Mouse (Mus musculus): ENCODE data around the gene Siah3. TPM values are rescaled to one million over a fixed set of nuclear protein-coding genes. Genes with fewer than 3 reads are reported as not detected.

Gene Siah3
- total and polyA plus RNA-seq, 3 experiments: 0.04 to 0.29 TPM; not detected in 1

DNA sequence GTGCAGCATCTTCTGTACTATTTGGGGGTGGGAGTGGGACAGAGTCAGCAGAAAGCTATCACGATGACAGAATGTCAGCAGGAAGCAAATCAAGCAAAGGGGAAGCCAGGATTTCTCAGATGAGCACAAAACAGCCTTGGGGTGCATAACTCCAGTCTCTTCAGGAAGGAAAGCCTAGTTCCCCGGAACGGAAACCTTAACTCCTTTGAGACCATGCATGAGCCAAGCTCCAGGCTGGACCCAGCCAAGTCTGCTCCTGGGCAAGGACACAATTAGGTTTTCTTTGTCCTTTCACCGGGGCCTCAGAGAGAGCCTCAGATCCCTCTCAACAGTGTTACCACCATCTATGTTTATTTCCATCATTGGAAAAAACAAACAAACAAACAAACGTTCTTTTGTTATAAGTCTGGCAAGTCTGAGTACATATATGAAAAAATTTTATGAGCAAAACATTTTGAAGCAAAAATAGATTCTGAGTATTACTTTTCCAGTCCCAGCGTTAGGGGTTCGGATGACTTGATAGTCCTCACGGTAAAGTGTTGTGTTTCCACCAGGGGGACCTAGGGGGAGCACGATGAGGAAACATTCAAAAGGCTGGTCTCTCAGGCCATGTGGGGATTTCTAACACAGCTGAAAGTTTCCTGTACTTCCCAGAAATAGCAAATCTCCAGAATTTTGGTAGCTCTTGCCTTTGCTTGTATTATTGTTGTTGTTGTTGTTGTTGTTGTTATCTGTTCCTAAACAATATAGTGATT lies 106.0 kb downstream of the Siah3 start:
- peak; percentile 12 for DNase-seq (ENCODE audit: low read depth, low spot score)
- TF ChIP-seq NRF1 (IDR thresholded peaks at IDR 0.05; ENCODE audit: insufficient read depth, low read depth, low read length, poor library complexity, severe bottlenecking) (no peak), CHD1 (IDR thresholded peaks at IDR 0.05; ENCODE audit: low read depth, low read length) (no peak), BHLHE40 (IDR thresholded peaks at IDR 0.05; ENCODE audit: borderline replicate concordance, low read depth, low read length) (no peak), CTCF (IDR thresholded peaks at IDR 0.05 in 2 of 3, conservative IDR thresholded peaks at IDR 0.05 in 1 of 3; ENCODE audit: control insufficient read depth in 1 of 3, insufficient read depth in 1 of 3, low read depth in 2 of 3, low read length in 3 of 3, poor library complexity in 1 of 3, severe bottlenecking in 1 of 3) (peak in 1 of 3 experiments; percentile 34; a peak in 2 of 6 replicates), SMC3 (IDR thresholded peaks at IDR 0.05; ENCODE audit: low read depth, low read length) (peak; percentile 38), CHD2 (IDR thresholded peaks at IDR 0.05; ENCODE audit: low read length) (no peak), EP300 (IDR thresholded peaks at IDR 0.05; ENCODE audit: low read depth in 1 of 2, low read length in 2 of 2) (no peak)
- Histone ChIP-seq H3K36me3 (ENCODE audit: control insufficient read depth in 1 of 2, insufficient read depth in 2 of 2, low read length in 2 of 2) (no peaks in the 10 kb centered on the region), H3K27ac (ENCODE audit: control insufficient read depth, low read depth, low read length) (no peak overlapping the region), H3K4me1 (ENCODE audit: control insufficient read depth in 1 of 2, insufficient read depth in 2 of 2, low read length in 2 of 2) (peaks cover 0 to 2% of the 10 kb centered on the region in 2 experiments; a peak in 1 of 4 replicates), H3K27me3 (ENCODE audit: control insufficient read depth in 1 of 2, insufficient read depth in 2 of 2, low read length in 2 of 2) (no peaks in the 10 kb centered on the region; a peak in 2 of 4 replicates), H3K4me3 (ENCODE audit: control insufficient read depth in 1 of 2, insufficient read depth in 1 of 2, low read depth in 2 of 2, low read length in 2 of 2) (no peak overlapping the region), H3K79me2 (ENCODE audit: control insufficient read depth, insufficient read depth, low read length, poor library complexity) (no peaks in the 10 kb centered on the region), H3K9ac (ENCODE audit: control insufficient read depth, low read depth, low read length, poor library complexity, severe bottlenecking) (no peak overlapping the region), H3K9me3 (replicated peaks; ENCODE audit: insufficient read depth, low read length) (no peaks in the 10 kb centered on the region)

DNA sequence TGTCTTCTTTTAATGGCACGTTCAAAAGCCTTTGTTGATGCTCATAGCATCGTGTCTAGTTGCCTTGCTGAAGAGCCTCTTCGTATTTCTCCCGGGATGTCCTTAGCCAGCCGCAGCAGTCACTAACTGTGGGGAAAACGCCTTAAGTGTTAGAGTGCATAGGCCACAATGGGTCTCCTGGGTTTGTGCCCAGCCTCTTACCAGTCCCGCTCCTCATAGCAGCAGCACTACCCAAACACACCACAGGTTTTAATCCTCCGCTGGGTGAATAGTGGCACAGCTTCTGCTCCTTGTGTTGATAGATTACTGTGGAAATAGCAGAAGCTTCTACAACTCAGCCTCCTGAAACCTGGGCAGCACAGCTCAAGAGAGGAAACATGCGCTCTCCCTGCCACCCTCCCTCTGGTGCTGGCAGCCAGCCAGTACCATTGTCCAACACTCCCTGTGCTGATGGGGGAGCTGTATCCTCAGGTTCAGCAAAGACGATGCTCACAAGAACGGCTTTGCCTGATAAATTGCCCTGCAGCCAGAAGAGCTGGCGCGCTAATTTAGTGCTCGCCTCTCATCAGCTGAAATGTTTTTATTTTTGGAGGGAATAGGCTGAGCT lies 109.9 kb downstream of the Siah3 start:
- TF ChIP-seq UBTF (IDR thresholded peaks at IDR 0.05; ENCODE audit: borderline replicate concordance, insufficient read depth, low read depth, low read length): no peak
- no peak for TF ChIP-seq GABPA (IDR thresholded peaks at IDR 0.05; ENCODE audit: low read depth, low read length)
- TF ChIP-seq ELF1 (IDR thresholded peaks at IDR 0.05; ENCODE audit: low read depth, low read length): no peak
- no peak for TF ChIP-seq NELFE (IDR thresholded peaks at IDR 0.05; ENCODE audit: low read depth, low read length)
- no peak for TF ChIP-seq MYB (IDR thresholded peaks at IDR 0.05; ENCODE audit: low read depth, low read length)
- no peak for TF ChIP-seq MAFK (IDR thresholded peaks at IDR 0.05; ENCODE audit: borderline replicate concordance, low read depth, low read length)
- TF ChIP-seq NRF1 (IDR thresholded peaks at IDR 0.05; ENCODE audit: insufficient read depth, low read depth, low read length, poor library complexity, severe bottlenecking): no peak
- no peak for TF ChIP-seq MXI1 (IDR thresholded peaks at IDR 0.05; ENCODE audit: low read depth, low read length)
- no peak for TF ChIP-seq POLR2AphosphoS5 (IDR thresholded peaks at IDR 0.05; ENCODE audit: borderline replicate concordance, low read depth, low read length)
- Histone ChIP-seq H3K79me2 (ENCODE audit: control insufficient read depth, insufficient read depth, low read length, poor library complexity) (no peaks in the 10 kb centered on the region), H3K27me3 (ENCODE audit: control insufficient read depth in 1 of 2, insufficient read depth in 2 of 2, low read length in 2 of 2) (no peaks in the 10 kb centered on the region; a peak in 2 of 4 replicates), H3K4me1 (ENCODE audit: control insufficient read depth in 1 of 2, insufficient read depth in 2 of 2, low read length in 2 of 2) (peaks cover 2 to 4% of the 10 kb centered on the region in 2 experiments; a peak in 3 of 4 replicates), H3K27ac (ENCODE audit: control insufficient read depth, low read depth, low read length) (no peak overlapping the region), H3K9me3 (replicated peaks; ENCODE audit: insufficient read depth, low read length) (no peaks in the 10 kb centered on the region), H3K9ac (ENCODE audit: control insufficient read depth, low read depth, low read length, poor library complexity, severe bottlenecking) (no peak overlapping the region), H3K4me3 (ENCODE audit: control insufficient read depth in 1 of 2, insufficient read depth in 1 of 2, low read depth in 2 of 2, low read length in 2 of 2) (no peak overlapping the region), H3K36me3 (ENCODE audit: control insufficient read depth in 1 of 2, insufficient read depth in 2 of 2, low read length in 2 of 2) (no peaks in the 10 kb centered on the region)
- no peak for DNase-seq (ENCODE audit: low read depth, low spot score)

All from MEL (cell line).